Mouse (Mus musculus): ENCODE data around the gene Ptprt.

The Ptprt gene

GRCm38 (mm10) chr2:162401316-162402100 is 259.4 kb downstream of the Ptprt start:
- no peak for DNase-seq

GRCm38 (mm10) chr2:162394601-162395000 is 266.3 kb downstream of the Ptprt start:
- no peak for DNase-seq

GRCm38 (mm10) chr2:162391834-162392233 is 269.1 kb downstream of the Ptprt start:
- no peak for DNase-seq

DNA sequence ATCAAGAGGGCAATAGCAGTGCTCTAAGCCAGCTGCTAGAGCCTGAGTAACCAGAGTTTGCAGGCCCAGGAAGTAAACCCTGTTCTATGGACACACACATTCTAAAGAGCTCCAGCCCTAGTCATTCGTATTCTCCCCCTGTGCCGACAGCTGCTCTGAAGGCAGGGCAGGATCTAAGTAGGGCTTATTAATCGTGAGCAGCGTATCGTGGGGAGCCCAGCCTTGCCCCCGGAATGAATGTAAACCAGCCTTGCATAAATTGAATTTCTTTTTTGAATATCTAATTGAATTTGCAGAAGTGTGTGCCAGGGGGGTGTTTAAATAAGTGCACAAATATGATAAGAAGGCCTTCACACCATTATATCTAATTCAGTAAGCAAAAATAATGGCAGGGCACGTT is 283.6 kb downstream of the Ptprt start:
- DNase-seq: no peak

DNA sequence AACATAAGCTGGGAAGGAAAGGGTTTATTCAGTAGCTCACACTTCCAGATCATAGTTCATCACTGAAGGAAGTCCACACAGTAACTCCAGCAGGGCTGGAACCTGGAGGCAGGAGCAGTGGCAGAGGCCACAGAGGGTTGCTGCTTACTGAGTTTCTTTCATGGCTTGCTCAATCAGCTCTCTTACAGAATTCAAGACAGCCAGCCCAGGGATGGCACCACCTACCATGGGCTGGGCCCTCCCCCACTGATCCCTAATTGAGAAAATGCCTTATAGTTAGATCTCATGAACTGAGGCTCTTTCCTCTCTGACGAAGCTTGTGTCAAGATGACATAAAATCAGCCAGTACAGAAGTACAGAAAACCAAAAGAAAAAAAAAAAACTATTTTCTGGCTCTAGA is 311.9 kb downstream of the Ptprt start:
- DNase-seq: no peak

GRCm38 (mm10) chr2:162341846-162342245 is 319.1 kb downstream of the Ptprt start:
- no peak for DNase-seq

DNA sequence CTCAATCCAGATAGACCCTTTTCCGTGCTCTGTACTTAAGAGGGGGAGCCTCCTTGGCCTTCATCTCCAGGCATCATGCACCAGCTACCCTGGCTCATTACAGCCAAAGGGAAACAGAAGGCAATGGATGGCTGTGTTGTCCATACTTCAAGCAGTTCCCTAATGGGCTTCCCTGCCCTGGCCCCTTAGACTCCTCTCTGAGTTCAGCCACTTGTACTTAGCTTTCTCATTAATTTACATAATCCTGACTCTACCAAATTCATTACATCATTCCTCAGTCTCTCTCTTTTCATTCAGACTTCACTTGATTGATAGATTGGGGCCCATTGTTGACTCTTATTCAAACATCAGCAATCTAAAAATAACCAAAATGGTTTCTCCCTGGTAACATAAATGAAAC is 320.7 kb downstream of the Ptprt start:
- DNase-seq: no peak

- no peak for DNase-seq
Measured at GRCm38 (mm10) chr2:162332066-162332683, 328.8 kb downstream of the Ptprt start.

- no peak for DNase-seq
Measured at GRCm38 (mm10) chr2:162329430-162329829, 331.5 kb downstream of the Ptprt start.

DNA sequence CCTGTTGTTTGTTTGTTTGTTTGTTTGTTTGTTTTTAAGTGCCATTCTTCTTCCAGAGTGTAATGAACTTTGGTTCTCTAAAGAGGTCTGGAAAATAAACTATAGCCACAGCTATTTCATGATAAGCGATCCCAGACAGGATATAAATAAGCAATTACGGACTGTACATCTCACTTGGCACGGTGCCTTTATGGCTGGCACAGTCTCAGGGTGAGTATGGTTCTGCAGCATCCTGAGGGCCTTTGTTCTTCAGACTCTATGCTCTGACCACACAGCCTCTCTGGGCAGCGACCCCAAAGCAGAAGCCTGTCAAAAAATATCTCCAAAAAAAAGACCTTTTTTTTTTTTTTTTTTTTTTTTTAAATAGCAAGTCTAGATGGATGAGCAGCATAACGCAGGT is 338.5 kb downstream of the Ptprt start:
- DNase-seq: no peak

GRCm38 (mm10) chr2:162307996-162308395 is 353.0 kb downstream of the Ptprt start:
- DNase-seq: no peak

DNA sequence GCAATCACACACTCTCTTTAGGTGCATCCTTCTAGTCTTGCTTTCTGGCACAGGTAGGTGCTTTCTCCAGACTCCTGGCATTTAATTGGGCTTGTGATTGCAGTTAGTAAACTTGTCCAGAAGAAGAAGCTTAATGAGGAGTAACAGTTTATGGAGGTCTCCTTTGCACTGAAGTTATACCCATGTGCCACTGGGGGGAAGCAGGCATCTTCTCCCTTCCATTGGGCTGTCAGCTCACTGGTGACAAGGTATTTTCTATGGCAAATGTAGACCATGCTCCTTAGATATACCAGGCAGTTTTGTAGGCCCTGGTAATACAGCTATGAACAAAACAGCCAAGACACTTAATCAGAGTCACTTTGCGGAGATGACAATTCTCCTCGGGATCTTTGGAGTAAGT is 366.9 kb downstream of the Ptprt start:
- DNase-seq: no peak

DNA sequence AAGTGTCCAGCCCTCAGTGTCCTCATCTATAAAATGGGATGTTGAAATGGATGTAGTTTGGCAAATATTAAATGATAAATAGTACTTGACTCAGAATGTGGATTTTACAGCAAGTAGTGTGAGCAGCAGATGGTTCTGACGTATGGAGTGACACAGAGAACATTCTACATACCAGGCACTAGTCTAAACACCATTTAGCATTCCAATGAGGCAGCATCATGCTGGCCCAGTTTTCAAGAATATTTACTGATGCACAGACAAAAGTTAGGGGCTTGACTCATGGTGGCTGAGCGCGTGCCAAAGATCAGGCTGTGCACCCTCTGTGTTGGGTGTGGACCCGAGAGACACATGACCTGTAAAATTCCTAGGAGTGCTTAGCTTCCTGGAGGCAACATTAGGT is 378.3 kb downstream of the Ptprt start:
- DNase-seq: no peak

GRCm38 (mm10) chr2:162282121-162282520 is 378.8 kb downstream of the Ptprt start:
- no peak for DNase-seq

DNA sequence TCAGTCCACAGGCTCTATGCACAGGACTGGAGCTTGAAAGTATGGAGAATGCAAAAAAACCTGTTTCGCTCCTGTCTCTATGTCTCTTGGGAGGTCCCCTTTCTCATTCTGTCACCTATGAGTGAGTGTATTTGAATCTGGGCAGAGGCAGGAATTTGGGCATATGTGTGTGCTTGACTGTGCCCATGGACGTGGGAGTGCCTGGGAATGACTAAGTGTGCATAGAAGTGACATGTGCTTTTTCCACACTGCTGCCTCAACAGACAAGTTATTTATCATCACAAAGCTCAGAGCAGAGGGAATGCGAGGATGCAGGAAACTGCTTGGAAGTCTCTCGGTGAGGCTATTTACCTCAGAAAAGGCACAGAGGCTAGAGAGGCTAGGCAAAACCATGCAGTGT is 387.1 kb downstream of the Ptprt start:
- no peak for DNase-seq

DNA sequence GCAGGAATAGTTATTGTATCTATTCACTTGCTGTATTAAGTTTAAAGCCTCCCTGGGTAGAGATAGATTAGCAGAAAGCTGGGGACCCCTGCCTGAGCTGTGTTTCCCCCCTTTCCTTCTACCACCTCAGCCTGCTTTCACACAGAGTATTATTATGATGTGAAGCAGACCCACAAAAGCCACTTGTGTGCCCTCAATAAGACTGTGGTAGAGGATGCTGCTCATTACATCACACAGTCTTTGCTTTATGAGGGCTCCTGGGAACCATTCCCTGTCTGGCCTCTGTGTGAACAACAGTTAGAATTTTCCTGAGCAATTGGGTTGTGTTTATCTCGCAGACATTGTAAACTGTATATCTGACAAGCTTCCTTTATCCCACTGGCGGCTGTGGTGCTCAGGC is 409.7 kb downstream of the Ptprt start:
- no peak for DNase-seq

DNA sequence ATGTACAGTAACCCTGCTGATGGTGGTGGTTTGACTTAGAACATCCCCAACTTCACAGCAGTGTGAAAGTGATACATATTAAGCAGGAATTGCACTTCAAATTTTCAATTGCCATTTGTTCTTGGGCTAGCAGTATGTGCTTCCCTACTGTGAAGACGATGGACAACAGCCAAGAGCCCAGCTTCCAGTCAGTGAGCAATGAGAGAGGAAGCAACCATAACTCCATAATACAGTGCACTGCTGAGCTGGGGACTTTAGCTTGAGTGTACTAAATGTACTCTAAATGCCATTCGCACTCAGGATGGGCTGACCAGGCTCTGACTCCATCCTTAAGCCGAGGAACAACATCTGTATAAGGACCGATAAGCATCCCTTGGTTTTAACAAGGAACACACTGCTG is 412.7 kb downstream of the Ptprt start:
- no peak for DNase-seq

DNA sequence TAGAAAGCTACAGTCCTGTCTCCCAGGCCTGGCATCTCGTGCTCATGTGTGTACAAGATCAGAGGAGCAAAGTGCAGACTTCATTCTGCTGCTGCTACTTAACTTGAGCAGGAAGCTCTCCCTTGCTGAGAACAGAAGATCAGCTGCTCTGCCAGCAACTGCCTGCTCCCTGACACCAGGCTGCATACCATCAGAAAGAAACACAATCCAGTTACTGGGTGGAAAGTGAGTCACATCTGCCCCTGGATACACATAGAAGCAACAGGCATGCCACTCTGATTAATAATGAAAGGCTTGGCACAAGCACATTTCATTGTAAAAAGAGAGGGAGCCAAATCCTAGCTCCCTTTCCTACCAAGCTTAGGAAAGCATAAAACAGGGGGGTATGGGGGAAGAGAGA is 438.5 kb downstream of the Ptprt start:
- DNase-seq: no peak

GRCm38 (mm10) chr2:162220586-162220985 is 440.4 kb downstream of the Ptprt start:
- DNase-seq: no peak

GRCm38 (mm10) chr2:162219507-162219906 is 441.4 kb downstream of the Ptprt start:
- no peak for DNase-seq

DNA sequence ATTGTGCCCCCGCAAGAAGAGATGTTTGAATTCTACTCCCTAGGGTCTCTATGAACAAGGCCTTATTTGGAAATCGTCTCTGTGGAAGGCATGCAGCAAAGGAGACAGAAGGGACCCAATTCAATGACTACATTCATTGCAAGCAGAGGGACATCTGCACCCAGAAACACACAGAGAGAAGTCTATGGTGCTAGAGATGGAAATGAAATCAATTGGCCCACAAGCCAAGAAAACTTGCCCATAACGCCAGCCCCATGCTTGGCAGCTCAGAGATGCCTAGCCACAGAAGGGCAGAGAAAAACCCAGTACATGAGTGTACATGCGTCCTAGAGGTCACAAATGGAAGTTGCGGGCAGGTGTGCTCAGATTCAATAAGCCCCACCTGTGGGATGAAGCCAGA is 443.1 kb downstream of the Ptprt start:
- DNase-seq: no peak

DNA sequence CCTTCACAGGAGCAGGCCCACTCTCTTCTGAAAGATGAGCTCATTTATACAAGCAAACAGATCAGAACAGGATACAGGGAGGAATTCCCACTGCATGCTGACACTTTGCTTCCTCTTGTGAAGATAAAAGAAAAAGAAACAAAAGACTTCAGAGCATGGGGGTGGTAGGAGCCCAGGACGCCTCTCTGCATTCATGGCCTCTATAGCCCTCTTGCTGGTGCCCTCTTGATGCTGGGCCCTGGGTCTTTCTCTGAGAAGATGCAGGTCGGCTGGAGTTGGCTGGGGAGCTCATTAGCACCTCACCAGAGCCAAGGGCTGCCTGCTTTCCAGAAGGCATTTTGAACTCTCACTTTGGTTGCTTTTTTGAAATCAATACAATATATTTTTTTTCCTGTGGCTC is 448.6 kb downstream of the Ptprt start:
- no peak for DNase-seq

DNA sequence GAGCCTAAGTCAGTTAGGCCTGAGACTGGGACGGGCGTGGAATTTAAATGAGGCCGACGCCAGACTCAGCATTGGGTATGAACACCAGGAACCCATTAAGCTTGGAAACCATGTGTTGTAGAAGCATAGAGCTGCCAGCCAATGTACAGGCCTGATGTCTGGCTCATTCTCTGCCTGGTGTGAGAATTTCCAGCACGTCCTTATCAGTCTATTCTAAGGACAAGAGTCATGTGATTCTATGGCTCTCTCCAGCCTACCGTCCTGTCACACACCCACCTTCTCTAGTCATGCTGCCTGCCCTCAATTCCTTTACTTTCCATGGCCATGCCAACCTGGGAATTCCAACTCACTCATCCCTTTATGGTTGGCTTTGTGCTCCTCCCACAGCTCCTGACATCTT is 450.4 kb downstream of the Ptprt start:
- no peak for DNase-seq

DNA sequence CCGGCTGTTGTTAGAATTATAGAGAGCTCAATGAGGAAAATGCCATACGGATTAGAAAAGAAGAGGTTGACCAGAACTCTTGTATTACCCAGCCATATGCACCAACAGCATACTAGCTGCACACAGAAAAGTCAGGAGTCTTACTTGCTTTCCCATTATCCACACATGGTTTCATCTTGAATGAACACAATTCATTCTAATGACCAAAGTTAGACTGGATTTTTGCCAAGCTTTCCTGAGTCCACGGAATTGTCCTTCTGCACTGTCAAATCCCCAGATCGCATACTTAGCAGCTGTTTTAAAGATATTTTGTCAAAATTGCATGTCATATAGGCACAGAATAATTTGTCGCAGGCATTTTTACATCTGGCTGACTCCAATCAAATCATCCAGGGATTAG is 463.6 kb downstream of the Ptprt start:
- no peak for DNase-seq

Data from thymus, postnatal 36 days (tissue).